Mouse (Mus musculus) E14TG2a.4 (cell line): ENCODE data around the gene Tmem258.

Source experiments
- H3K27me3 ChIP-seq: 2 replicates; pipeline ENCODE4 v1.6.1; 2014; ENCODE audit warnings: low read length, control low read depth; ENCODE audit not compliant: insufficient read depth
- H3K36me3 ChIP-seq: 2 replicates; pipeline ENCODE4 v1.6.1; 2014; ENCODE audit warnings: low read length, control low read depth; ENCODE audit not compliant: insufficient read depth
- H3K4me1 ChIP-seq: replicated peaks from 2 replicates; pipeline ENCODE4 v1.6.1; 2014; ENCODE audit warnings: low read depth, low read length, control low read depth
- H3K4me3 ChIP-seq: replicated peaks from 2 replicates; pipeline ENCODE4 v1.5.1; 2014; ENCODE audit warnings: mild to moderate bottlenecking, low read length
- H3K9me3 ChIP-seq: 2 replicates; pipeline ENCODE4 v1.6.1; 2014; ENCODE audit warnings: low read length, control low read depth
- CTCF ChIP-seq: conservative IDR thresholded peaks from 2 replicates; pipeline ENCODE4 v1.5.1; 2014; ENCODE audit warnings: low read length
- NANOG ChIP-seq: IDR thresholded peaks from 2 replicates; pipeline ENCODE4 v1.6.1; 2014; ENCODE audit warnings: borderline replicate concordance, low read length, mixed read lengths
- POU5F1 ChIP-seq: IDR thresholded peaks from 2 replicates; pipeline ENCODE4 v1.6.1; 2014; ENCODE audit warnings: low read length, borderline replicate concordance

The Tmem258 gene

GRCm38 (mm10) chr19:10221585-10221984, 17.8 kb downstream of the Tmem258 start:
- peaks cover 99% of the 10 kb centered on the region for H3K4me1 ChIP-seq
- peaks cover 95% of the 10 kb centered on the region for H3K36me3 ChIP-seq
- TF ChIP-seq POU5F1 = no peak
- no peak for TF ChIP-seq CTCF
- TF ChIP-seq NANOG = no peak

GRCm38 (mm10) chr19:10222656-10223055, 18.8 kb downstream of the Tmem258 start:
- no peak for TF ChIP-seq POU5F1
- TF ChIP-seq CTCF = no peak
- TF ChIP-seq NANOG = no peak
- Histone ChIP-seq H3K9me3 (no peaks in the 10 kb centered on the region), H3K4me3 (peak overlapping the region; percentile 65), H3K4me1 (peaks cover 100% of the 10 kb centered on the region), H3K27me3 (no peaks in the 10 kb centered on the region), H3K36me3 (peaks cover 93% of the 10 kb centered on the region)

More at GRCm38 (mm10) chr19:10221585-10221984, 17.8 kb downstream of the Tmem258 start:
- Histone ChIP-seq H3K9me3 (no peaks in the 10 kb centered on the region), H3K4me3 (0 out of 2 replicates have a peak overlapping the region, but pooled peaks have one; percentile 32), H3K27me3 (no peaks in the 10 kb centered on the region)

- Histone ChIP-seq H3K36me3 (peaks cover 93% of the 10 kb centered on the region), H3K27me3 (no peaks in the 10 kb centered on the region), H3K4me1 (peaks cover 100% of the 10 kb centered on the region), H3K4me3 (peak overlapping the region; percentile 65), H3K9me3 (no peaks in the 10 kb centered on the region)
- TF ChIP-seq POU5F1 = no peak
- TF ChIP-seq CTCF = no peak
- no peak for TF ChIP-seq NANOG
These were observed 19.7 kb downstream of the Tmem258 start for GRCm38 (mm10) chr19:10223561-10223960.

GRCm38 (mm10) chr19:10224637-10225453, 21.0 kb downstream of the Tmem258 start:
- no peak for TF ChIP-seq CTCF
- no peak for TF ChIP-seq NANOG
- no peak for TF ChIP-seq POU5F1
- Histone ChIP-seq H3K9me3 (no peaks in the 10 kb centered on the region), H3K36me3 (peaks cover 92% of the 10 kb centered on the region), H3K27me3 (no peaks in the 10 kb centered on the region), H3K4me3 (peak overlapping the region; percentile 68), H3K4me1 (peaks cover 100% of the 10 kb centered on the region)

- peaks cover 100% of the 10 kb centered on the region for H3K4me1 ChIP-seq
- no peaks in the 10 kb centered on the region for H3K9me3 ChIP-seq
- H3K36me3 ChIP-seq = peaks cover 91% of the 10 kb centered on the region
- TF ChIP-seq CTCF = no peak
- TF ChIP-seq NANOG = no peak
- no peak for TF ChIP-seq POU5F1
- peak overlapping the region; percentile 68 for H3K4me3 ChIP-seq
- no peaks in the 10 kb centered on the region for H3K27me3 ChIP-seq
These were observed 22.0 kb downstream of the Tmem258 start for GRCm38 (mm10) chr19:10225767-10226166.

GRCm38 (mm10) chr19:10231016-10231415, 27.2 kb downstream of the Tmem258 start:
- H3K9me3 ChIP-seq = no peaks in the 10 kb centered on the region
- H3K4me3 ChIP-seq = peak overlapping the region; percentile 74
- H3K27me3 ChIP-seq = no peaks in the 10 kb centered on the region
- H3K4me1 ChIP-seq = peaks cover 100% of the 10 kb centered on the region
- TF ChIP-seq NANOG (no peak), POU5F1 (no peak), CTCF (no peak)
- peaks cover 78% of the 10 kb centered on the region for H3K36me3 ChIP-seq

GRCm38 (mm10) chr19:10231871-10232270, 28.1 kb downstream of the Tmem258 start:
- no peaks in the 10 kb centered on the region for H3K27me3 ChIP-seq
- H3K36me3 ChIP-seq = peaks cover 81% of the 10 kb centered on the region
- H3K4me3 ChIP-seq = peak overlapping the region; percentile 74
- H3K4me1 ChIP-seq = peaks cover 100% of the 10 kb centered on the region
- TF ChIP-seq CTCF = no peak
- TF ChIP-seq POU5F1 = no peak
- TF ChIP-seq NANOG = peak; percentile 41; the same call in 1 of the 2 replicates
- no peaks in the 10 kb centered on the region for H3K9me3 ChIP-seq

GRCm38 (mm10) chr19:10232327-10233017, 28.7 kb downstream of the Tmem258 start:
- peaks cover 100% of the 10 kb centered on the region for H3K4me1 ChIP-seq
- H3K36me3 ChIP-seq = peaks cover 81% of the 10 kb centered on the region
- peak overlapping the region; percentile 74 for H3K4me3 ChIP-seq
- no peaks in the 10 kb centered on the region for H3K27me3 ChIP-seq
- H3K9me3 ChIP-seq = no peaks in the 10 kb centered on the region
- TF ChIP-seq POU5F1 (no peak), CTCF (no peak), NANOG (no peak)
